Mouse (Mus musculus) liver, embryonic 16.5 days (tissue): ENCODE measurements around the gene Ntng1. TPM values are rescaled to one million over a fixed set of nuclear protein-coding genes. Genes with fewer than 3 reads are reported as not detected.

Experiments used
- ATAC-seq: fragments of 200-750 bp; cut with Nextera tagmentation; 2 replicates; pipeline ENCODE4 v1.8.0; 2017; ENCODE audit warnings: low read depth, mild to moderate bottlenecking, moderate number of reproducible peaks, moderate library complexity
- H3K27ac ChIP-seq: fragments of 300-500 bp; sonication (generic); 2 replicates; pipeline ENCODE4 v1.5.1; 2014; ENCODE audit warnings: mild to moderate bottlenecking, low read length
- H3K27me3 ChIP-seq: fragments of 300-500 bp; sonication (generic); 2 replicates; pipeline ENCODE4 v1.6.1; 2014; ENCODE audit warnings: low read depth, low read length, mixed read lengths; ENCODE audit not compliant: control insufficient read depth, insufficient read depth
- H3K36me3 ChIP-seq: fragments of 300-500 bp; sonication (generic); 2 replicates; pipeline ENCODE4 v1.6.1; 2014; ENCODE audit warnings: mild to moderate bottlenecking; ENCODE audit not compliant: control insufficient read depth, insufficient read depth
- H3K4me1 ChIP-seq: fragments of 300-500 bp; sonication (generic); 2 replicates; pipeline ENCODE4 v1.6.1; 2014; ENCODE audit warnings: low read depth, low read length, mixed read lengths; ENCODE audit not compliant: control insufficient read depth
- H3K4me2 ChIP-seq: fragments of 300-500 bp; sonication (generic); 2 replicates; pipeline ENCODE4 v1.6.1; 2014; ENCODE audit warnings: low read depth, low read length, mixed read lengths
- H3K4me3 ChIP-seq: fragments of 300-500 bp; sonication (generic); 2 replicates; pipeline ENCODE4 v1.5.1; 2014; ENCODE audit warnings: low read depth, mild to moderate bottlenecking, low read length
- H3K9ac ChIP-seq: fragments of 300-500 bp; sonication (generic); 2 replicates; pipeline ENCODE4 v1.6.1; 2014; ENCODE audit warnings: low read depth, low read length
- H3K9me3 ChIP-seq: fragments of 300-500 bp; sonication (generic); replicated peaks from 2 replicates; pipeline ENCODE4 v1.6.1; 2016; ENCODE audit warnings: low read length; ENCODE audit not compliant: control insufficient read depth
- WGBS: fragments of 180-500 bp; shearing (Covaris S2); extraction: QIAGEN DNeasy Blood & Tissue Kit; methylation state at CpG from one replicate; pipeline ENCODE4 v1.1.7; 2014; ENCODE audit not compliant: insufficient replicate concordance; 5-methylcytosine and 5-hydroxymethylcytosine counted together
- polyA plus RNA-seq: library from polyadenylated mRNA; unstranded; fragments of >200 nt; fragmentation: Nextera tagmentation; extraction: Ambion mirVana; gene quantifications from 2 replicates; pipeline ENCODE4 v1.2.1, GENCODE M21; 2015

Gene Ntng1
- polyA plus RNA-seq, 1 experiment from 2014 or later: 0.04 TPM

GRCm38 (mm10) chr3:110064709-110065256, 79.0 kb downstream of the Ntng1 start:
- ATAC-seq: no peak
- Histone ChIP-seq H3K4me3 (no peak overlapping the region), H3K9ac (no peak overlapping the region), H3K4me2 (no peak overlapping the region), H3K4me1 (no peaks in the 10 kb centered on the region), H3K36me3 (no peaks in the 10 kb centered on the region), H3K27me3 (no peaks in the 10 kb centered on the region), H3K9me3 (no peaks in the 10 kb centered on the region), H3K27ac (no peak overlapping the region)
- 65% methylated on average over 6 of the region's 6 CpGs for WGBS

- 85% methylated on average over 6 of the region's 6 CpGs for WGBS
- no peak for ATAC-seq
- no peaks in the 10 kb centered on the region for H3K36me3 ChIP-seq
- no peak overlapping the region for H3K4me2 ChIP-seq
- no peak overlapping the region for H3K4me3 ChIP-seq
- H3K4me1 ChIP-seq: no peaks in the 10 kb centered on the region
- no peaks in the 10 kb centered on the region; the same call in 1 of the 2 replicates for H3K9me3 ChIP-seq
- no peaks in the 10 kb centered on the region for H3K27me3 ChIP-seq
- H3K27ac ChIP-seq: no peak overlapping the region
- no peak overlapping the region for H3K9ac ChIP-seq
Measured at GRCm38 (mm10) chr3:110055915-110056314, 87.9 kb downstream of the Ntng1 start.

- 69% methylated on average over 6 of the region's 6 CpGs for WGBS
- H3K4me3 ChIP-seq: no peak overlapping the region
- no peak overlapping the region for H3K4me2 ChIP-seq
- no peaks in the 10 kb centered on the region for H3K36me3 ChIP-seq
- H3K27me3 ChIP-seq: no peaks in the 10 kb centered on the region
- H3K9me3 ChIP-seq: no peaks in the 10 kb centered on the region; the same call in 1 of the 2 replicates
- no peaks in the 10 kb centered on the region for H3K4me1 ChIP-seq
- no peak overlapping the region for H3K27ac ChIP-seq
- no peak for ATAC-seq
- no peak overlapping the region for H3K9ac ChIP-seq
Measured at GRCm38 (mm10) chr3:110055433-110055832, 88.4 kb downstream of the Ntng1 start.

GRCm38 (mm10) chr3:110054125-110054524, 89.7 kb downstream of the Ntng1 start:
- no peaks in the 10 kb centered on the region for H3K4me1 ChIP-seq
- no peaks in the 10 kb centered on the region for H3K36me3 ChIP-seq
- H3K9me3 ChIP-seq: no peaks in the 10 kb centered on the region; the same call in 1 of the 2 replicates
- no peaks in the 10 kb centered on the region for H3K27me3 ChIP-seq
- no peak overlapping the region for H3K27ac ChIP-seq
- ATAC-seq: no peak
- H3K4me2 ChIP-seq: no peak overlapping the region
- no peak overlapping the region for H3K9ac ChIP-seq
- WGBS: 51% methylated on average over 2 of the region's 2 CpGs
- no peak overlapping the region for H3K4me3 ChIP-seq

GRCm38 (mm10) chr3:110048152-110048551, 95.7 kb downstream of the Ntng1 start:
- no peaks in the 10 kb centered on the region; the same call in 1 of the 2 replicates for H3K9me3 ChIP-seq
- H3K27ac ChIP-seq: no peak overlapping the region
- no peak overlapping the region for H3K4me3 ChIP-seq
- no peaks in the 10 kb centered on the region for H3K27me3 ChIP-seq
- no peak overlapping the region for H3K4me2 ChIP-seq
- no peak for ATAC-seq
- no peaks in the 10 kb centered on the region for H3K36me3 ChIP-seq
- 54% methylated on average over 6 of the region's 6 CpGs for WGBS
- H3K4me1 ChIP-seq: no peaks in the 10 kb centered on the region
- H3K9ac ChIP-seq: no peak overlapping the region

GRCm38 (mm10) chr3:110046750-110047149, 97.1 kb downstream of the Ntng1 start:
- no peak for ATAC-seq

GRCm38 (mm10) chr3:110044209-110044608, 99.6 kb downstream of the Ntng1 start:
- ATAC-seq: no peak
- H3K9me3 ChIP-seq: no peaks in the 10 kb centered on the region
- WGBS: 64% methylated on average over 2 of the region's 2 CpGs

More at GRCm38 (mm10) chr3:110046750-110047149, 97.1 kb downstream of the Ntng1 start:
- Histone ChIP-seq H3K4me1 (no peaks in the 10 kb centered on the region), H3K36me3 (no peaks in the 10 kb centered on the region), H3K9ac (no peak overlapping the region), H3K4me3 (no peak overlapping the region), H3K27ac (no peak overlapping the region), H3K27me3 (no peaks in the 10 kb centered on the region), H3K9me3 (no peaks in the 10 kb centered on the region), H3K4me2 (no peak overlapping the region)
- 66% methylated on average over 2 of the region's 2 CpGs for WGBS

GRCm38 (mm10) chr3:110043641-110044187, 100.1 kb downstream of the Ntng1 start:
- 50% methylated on average over 1 of the region's 1 CpGs for WGBS

More at GRCm38 (mm10) chr3:110044209-110044608, 99.6 kb downstream of the Ntng1 start:
- Histone ChIP-seq H3K27ac (no peak overlapping the region), H3K9ac (no peak overlapping the region), H3K4me3 (no peak overlapping the region), H3K27me3 (no peaks in the 10 kb centered on the region), H3K4me2 (no peak overlapping the region), H3K4me1 (no peaks in the 10 kb centered on the region), H3K36me3 (no peaks in the 10 kb centered on the region)

GRCm38 (mm10) chr3:110022783-110023599, 120.8 kb downstream of the Ntng1 start:
- H3K36me3 ChIP-seq: no peaks in the 10 kb centered on the region
- H3K4me2 ChIP-seq: no peak overlapping the region
- H3K4me1 ChIP-seq: no peaks in the 10 kb centered on the region
- no peaks in the 10 kb centered on the region for H3K27me3 ChIP-seq
- 44% methylated on average over 18 of the region's 18 CpGs for WGBS
- no peak for ATAC-seq
- H3K4me3 ChIP-seq: no peak overlapping the region
- H3K27ac ChIP-seq: no peak overlapping the region
- no peak overlapping the region for H3K9ac ChIP-seq
- no peaks in the 10 kb centered on the region; the same call in 1 of the 2 replicates for H3K9me3 ChIP-seq

More at GRCm38 (mm10) chr3:110043641-110044187, 100.1 kb downstream of the Ntng1 start:
- no peak overlapping the region for H3K9ac ChIP-seq
- no peak for ATAC-seq
- H3K4me2 ChIP-seq: no peak overlapping the region
- H3K9me3 ChIP-seq: no peaks in the 10 kb centered on the region
- no peaks in the 10 kb centered on the region for H3K4me1 ChIP-seq
- no peaks in the 10 kb centered on the region for H3K36me3 ChIP-seq
- no peaks in the 10 kb centered on the region for H3K27me3 ChIP-seq
- H3K27ac ChIP-seq: no peak overlapping the region
- no peak overlapping the region for H3K4me3 ChIP-seq
